Mouse (Mus musculus): Measurements from ENCODE around the gene Pex14. TPM values are rescaled to one million over a fixed set of nuclear protein-coding genes. Genes with fewer than 3 reads are reported as not detected.
A peak's percentile ranks its signal among the peaks of the same experiment; 100 is the strongest.

Gene Pex14
- polyA plus RNA-seq, 1 experiment from 2014 or later = 61.1 TPM

DNA sequence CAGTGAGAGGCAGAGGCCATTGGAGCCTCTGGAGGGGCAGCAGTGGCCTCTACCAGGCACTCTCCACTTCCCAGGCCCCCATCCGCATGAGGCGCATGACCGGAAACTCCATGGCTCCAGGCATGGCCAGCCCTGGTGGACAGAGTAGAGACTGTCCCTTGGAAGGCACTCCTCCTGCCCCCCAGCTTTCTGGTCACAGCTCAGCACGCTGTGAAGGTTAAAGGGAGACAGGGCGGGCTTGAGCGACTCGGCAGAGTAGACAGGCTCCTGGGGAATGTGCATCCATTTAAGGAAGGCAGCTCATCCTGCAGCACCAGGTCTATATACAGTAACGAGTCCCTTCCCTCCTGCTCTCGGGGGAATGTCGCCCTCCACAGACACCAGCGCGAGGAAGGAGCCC lies 139.7 kb downstream of the Pex14 start:
- Histone ChIP-seq H3K4me1 (peaks cover 39% of the 10 kb centered on the region), H3K9ac (no peak overlapping the region), H3K9me3 (replicated peaks) (no peaks in the 10 kb centered on the region), H3K27me3 (no peaks in the 10 kb centered on the region), H3K27ac (peak overlapping the region; percentile 56; the same call in 1 of the 2 replicates), H3K4me2 (no peak overlapping the region), H3K36me3 (peaks cover 31% of the 10 kb centered on the region), H3K4me3 (replicated peaks) (no peak overlapping the region)
- peak; percentile 61 for ATAC-seq (replicated peaks; ENCODE audit: low FRiP score)
- 48% methylated on average over 12 of the region's 12 CpGs for WGBS

- H3K27ac ChIP-seq = no peak overlapping the region
- no peak overlapping the region for H3K4me2 ChIP-seq
- ATAC-seq (replicated peaks; ENCODE audit: low FRiP score) = no peak
- no peaks in the 10 kb centered on the region for H3K9me3 ChIP-seq (replicated peaks)
- H3K4me3 ChIP-seq (replicated peaks) = no peak overlapping the region
- peaks cover 60% of the 10 kb centered on the region for H3K4me1 ChIP-seq
- H3K9ac ChIP-seq = no peak overlapping the region
- H3K36me3 ChIP-seq = 0 out of 2 replicates have a peak, but pooled peaks cover 4% of the 10 kb centered on the region
- 79% methylated on average over 14 of the region's 14 CpGs for WGBS
- H3K27me3 ChIP-seq = peaks cover 40% of the 10 kb centered on the region
Measured at GRCm38 (mm10) chr4:148955131-148955813, 144.4 kb downstream of the Pex14 start.

- H3K36me3 ChIP-seq = 0 out of 2 replicates have a peak, but pooled peaks cover 4% of the 10 kb centered on the region
- H3K4me3 ChIP-seq (replicated peaks) = peak overlapping the region; percentile 41
- WGBS = 5% methylated on average over 66 of the region's 69 CpGs
- H3K4me1 ChIP-seq = peaks cover 67% of the 10 kb centered on the region
- peaks cover 59% of the 10 kb centered on the region for H3K27me3 ChIP-seq
- ATAC-seq (replicated peaks; ENCODE audit: low FRiP score) = peak; percentile 30; the same call in 1 of the 2 replicates
- no peaks in the 10 kb centered on the region for H3K9me3 ChIP-seq (replicated peaks)
- H3K4me2 ChIP-seq = peak overlapping the region; percentile 74
- peak overlapping the region; percentile 36 for H3K9ac ChIP-seq
- no peak overlapping the region for H3K27ac ChIP-seq
Measured at GRCm38 (mm10) chr4:148952328-148953222, 147.1 kb downstream of the Pex14 start.

- Histone ChIP-seq H3K27ac (no peak overlapping the region), H3K36me3 (peaks cover 4% of the 10 kb centered on the region; the same call in 1 of the 2 replicates), H3K27me3 (peaks cover 59% of the 10 kb centered on the region), H3K4me2 (peak overlapping the region; percentile 74), H3K4me1 (peaks cover 70% of the 10 kb centered on the region), H3K9me3 (replicated peaks) (no peaks in the 10 kb centered on the region), H3K9ac (peak overlapping the region; percentile 36; the same call in 1 of the 2 replicates), H3K4me3 (replicated peaks) (peak overlapping the region; percentile 41)
- WGBS = 5% methylated on average over 39 of the region's 44 CpGs
- ATAC-seq (replicated peaks; ENCODE audit: low FRiP score) = no peak
Measured at GRCm38 (mm10) chr4:148951821-148952291, 147.8 kb downstream of the Pex14 start.

DNA sequence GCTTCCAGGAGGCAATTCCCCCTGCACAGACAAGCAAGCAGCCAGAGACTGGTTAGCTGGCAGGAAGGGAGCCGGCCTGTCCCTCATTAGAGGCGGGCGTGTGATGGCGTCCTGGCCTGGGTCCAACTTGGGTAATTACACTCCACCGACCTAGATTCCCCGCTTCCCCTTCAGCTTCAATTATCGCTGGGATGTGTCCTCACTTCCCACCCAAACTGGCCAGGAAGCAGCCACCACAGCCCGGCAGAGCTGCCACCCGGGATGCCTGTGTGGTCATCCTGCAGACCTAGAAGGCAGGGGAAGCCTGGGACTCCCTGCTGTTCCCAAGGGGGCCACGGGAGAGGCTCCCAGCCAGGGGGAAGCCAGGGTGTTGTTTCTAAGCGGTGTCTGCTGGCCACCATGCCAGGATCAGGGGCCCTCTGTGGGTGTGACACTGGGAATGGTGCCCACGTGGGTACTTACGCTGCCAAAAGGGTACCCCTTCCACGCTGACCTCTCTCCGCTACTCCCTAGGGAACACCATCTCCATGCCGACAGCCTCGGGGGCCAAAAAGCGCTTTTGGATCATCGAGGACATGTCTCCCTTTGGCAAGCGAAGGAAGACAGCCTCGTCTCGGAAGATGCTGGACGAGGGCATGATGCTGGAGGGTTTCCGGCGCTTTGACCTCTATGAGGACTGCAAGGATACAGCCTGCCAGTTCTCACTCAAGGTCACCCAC lies 148.6 kb downstream of the Pex14 start:
- Histone ChIP-seq H3K4me2 (peak overlapping the region; percentile 74), H3K9me3 (replicated peaks) (no peaks in the 10 kb centered on the region), H3K9ac (no peak overlapping the region), H3K27ac (no peak overlapping the region), H3K27me3 (peaks cover 59% of the 10 kb centered on the region), H3K4me3 (replicated peaks) (no peak overlapping the region), H3K4me1 (peaks cover 67% of the 10 kb centered on the region), H3K36me3 (peaks cover 4% of the 10 kb centered on the region; the same call in 1 of the 2 replicates)
- ATAC-seq (replicated peaks; ENCODE audit: low FRiP score) = no peak
- WGBS = 46% methylated on average over 25 of the region's 25 CpGs

- peaks cover 4% of the 10 kb centered on the region; the same call in 1 of the 2 replicates for H3K36me3 ChIP-seq
- peaks cover 59% of the 10 kb centered on the region for H3K27me3 ChIP-seq
- peaks cover 63% of the 10 kb centered on the region for H3K4me1 ChIP-seq
- H3K27ac ChIP-seq = no peak overlapping the region
- no peaks in the 10 kb centered on the region for H3K9me3 ChIP-seq (replicated peaks)
- WGBS = 80% methylated on average over 6 of the region's 6 CpGs
- H3K4me3 ChIP-seq (replicated peaks) = no peak overlapping the region
- H3K4me2 ChIP-seq = no peak overlapping the region
- no peak for ATAC-seq (replicated peaks; ENCODE audit: low FRiP score)
- no peak overlapping the region for H3K9ac ChIP-seq
Measured at GRCm38 (mm10) chr4:148950487-148950886, 149.2 kb downstream of the Pex14 start.

GRCm38 (mm10) chr4:148947833-148948388 lies 151.8 kb downstream of the Pex14 start:
- peak; percentile 78 for ATAC-seq (replicated peaks; ENCODE audit: low FRiP score)
- H3K4me2 ChIP-seq = no peak overlapping the region
- H3K27me3 ChIP-seq = peaks cover 46% of the 10 kb centered on the region
- H3K9me3 ChIP-seq (replicated peaks) = no peaks in the 10 kb centered on the region
- H3K27ac ChIP-seq = peak overlapping the region; percentile 75
- WGBS = 18% methylated on average over 10 of the region's 10 CpGs
- H3K4me3 ChIP-seq (replicated peaks) = no peak overlapping the region
- H3K36me3 ChIP-seq = peaks cover 6% of the 10 kb centered on the region; the same call in 1 of the 2 replicates
- H3K9ac ChIP-seq = no peak overlapping the region
- peaks cover 53% of the 10 kb centered on the region for H3K4me1 ChIP-seq

DNA sequence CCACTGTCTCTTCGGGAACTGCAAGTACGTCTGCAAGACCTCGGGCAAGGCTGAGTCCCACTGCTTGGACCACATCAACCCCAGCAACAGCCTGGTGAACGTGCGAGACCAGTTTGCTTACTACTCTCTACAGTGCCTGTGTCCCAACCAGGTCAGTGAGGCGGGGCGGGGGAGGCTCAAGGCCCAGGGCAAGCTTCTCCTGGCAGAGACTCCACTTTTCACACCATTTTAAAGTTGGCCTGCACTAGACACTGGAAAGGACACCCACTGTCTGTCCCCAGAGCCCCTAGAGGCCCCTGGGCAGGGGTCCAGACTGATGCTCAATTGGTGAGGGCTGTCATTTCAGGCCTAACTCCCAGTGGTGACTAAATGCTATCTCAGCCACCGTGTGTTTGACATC lies 153.6 kb downstream of the Pex14 start:
- Histone ChIP-seq H3K27ac (no peak overlapping the region), H3K9me3 (replicated peaks) (no peaks in the 10 kb centered on the region), H3K9ac (no peak overlapping the region), H3K27me3 (peaks cover 27% of the 10 kb centered on the region), H3K36me3 (peaks cover 3% of the 10 kb centered on the region; the same call in 1 of the 2 replicates), H3K4me2 (no peak overlapping the region), H3K4me3 (replicated peaks) (no peak overlapping the region), H3K4me1 (peaks cover 43% of the 10 kb centered on the region)
- ATAC-seq (replicated peaks; ENCODE audit: low FRiP score) = no peak
- 90% methylated on average over 8 of the region's 8 CpGs for WGBS

DNA sequence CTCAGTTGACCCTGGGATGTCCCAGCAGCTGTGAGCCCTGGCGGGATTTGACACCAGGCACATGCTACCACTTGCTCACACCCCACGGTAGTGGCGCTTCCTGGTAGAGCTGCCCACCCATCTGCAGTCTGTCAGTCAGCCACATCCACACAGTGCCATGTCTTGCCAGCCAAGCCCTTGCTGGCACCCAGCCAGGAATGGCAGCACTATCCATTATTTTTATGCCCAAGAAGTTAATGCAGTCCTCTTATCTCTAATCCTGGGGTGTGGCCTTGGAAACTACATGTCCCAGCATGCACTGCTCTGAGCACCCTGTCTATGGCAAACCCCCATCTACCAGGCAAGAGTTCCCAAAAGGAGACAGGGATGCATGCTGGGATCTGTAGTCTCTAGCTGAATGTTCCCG lies 154.2 kb downstream of the Pex14 start:
- H3K36me3 ChIP-seq = peaks cover 3% of the 10 kb centered on the region; the same call in 1 of the 2 replicates
- H3K4me3 ChIP-seq (replicated peaks) = no peak overlapping the region
- H3K9me3 ChIP-seq (replicated peaks) = no peaks in the 10 kb centered on the region
- no peak for ATAC-seq (replicated peaks; ENCODE audit: low FRiP score)
- H3K9ac ChIP-seq = no peak overlapping the region
- H3K4me2 ChIP-seq = no peak overlapping the region
- peaks cover 21% of the 10 kb centered on the region for H3K27me3 ChIP-seq
- no peak overlapping the region for H3K27ac ChIP-seq
- 82% methylated on average over 4 of the region's 4 CpGs for WGBS
- peaks cover 43% of the 10 kb centered on the region for H3K4me1 ChIP-seq

DNA sequence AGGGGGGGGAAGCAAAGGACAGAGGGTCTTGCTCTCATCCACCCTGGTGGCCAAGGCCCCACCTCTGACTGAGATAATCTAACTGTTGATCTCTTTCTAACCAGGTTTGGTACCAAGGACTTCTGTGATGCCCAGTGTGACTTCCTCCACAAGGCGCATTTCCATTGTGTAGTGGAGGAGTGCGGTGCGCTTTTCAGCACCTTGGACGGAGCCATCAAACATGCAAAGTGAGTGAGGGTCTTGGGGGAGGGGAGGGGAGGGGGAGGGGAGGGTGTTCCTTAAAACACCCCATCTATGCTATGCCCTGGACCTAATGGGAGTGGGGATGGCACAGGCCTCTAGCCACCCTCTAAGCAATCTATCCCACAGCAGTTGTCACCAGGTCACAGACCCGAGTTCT lies 156.6 kb downstream of the Pex14 start:
- H3K4me3 ChIP-seq (replicated peaks) = no peak overlapping the region
- H3K9me3 ChIP-seq (replicated peaks) = no peaks in the 10 kb centered on the region
- H3K27me3 ChIP-seq = peaks cover 7% of the 10 kb centered on the region; the same call in 1 of the 2 replicates
- no peak overlapping the region for H3K27ac ChIP-seq
- no peak overlapping the region for H3K4me2 ChIP-seq
- no peak for ATAC-seq (replicated peaks; ENCODE audit: low FRiP score)
- H3K9ac ChIP-seq = no peak overlapping the region
- H3K4me1 ChIP-seq = peaks cover 46% of the 10 kb centered on the region
- H3K36me3 ChIP-seq = peaks cover 4% of the 10 kb centered on the region; the same call in 1 of the 2 replicates
- 51% methylated on average over 5 of the region's 5 CpGs for WGBS

GRCm38 (mm10) chr4:148941321-148941720 lies 158.4 kb downstream of the Pex14 start:
- WGBS = 53% methylated on average over 11 of the region's 11 CpGs
- Histone ChIP-seq H3K27me3 (peaks cover 12% of the 10 kb centered on the region; the same call in 1 of the 2 replicates), H3K36me3 (peaks cover 6% of the 10 kb centered on the region; the same call in 1 of the 2 replicates), H3K4me3 (replicated peaks) (no peak overlapping the region), H3K9me3 (replicated peaks) (no peaks in the 10 kb centered on the region), H3K9ac (peak overlapping the region; percentile 22; the same call in 1 of the 2 replicates), H3K4me1 (peaks cover 34% of the 10 kb centered on the region), H3K27ac (peak overlapping the region; percentile 86), H3K4me2 (peak overlapping the region; percentile 42)
- ATAC-seq (replicated peaks; ENCODE audit: low FRiP score) = no peak

All from kidney, embryonic 15.5 days (tissue).